Mouse (Mus musculus) induced T-regulatory cell, adult 2 months (primary cell): ENCODE data around the gene Fitm2.
A peak's percentile ranks its signal among the peaks of the same experiment; 100 is the strongest.

Experiments
- DNase-seq: peaks from one replicate; pipeline ENCODE4 v3.0.0-alpha.2; 2012; ENCODE audit warnings: low read depth

Gene Fitm2

DNA sequence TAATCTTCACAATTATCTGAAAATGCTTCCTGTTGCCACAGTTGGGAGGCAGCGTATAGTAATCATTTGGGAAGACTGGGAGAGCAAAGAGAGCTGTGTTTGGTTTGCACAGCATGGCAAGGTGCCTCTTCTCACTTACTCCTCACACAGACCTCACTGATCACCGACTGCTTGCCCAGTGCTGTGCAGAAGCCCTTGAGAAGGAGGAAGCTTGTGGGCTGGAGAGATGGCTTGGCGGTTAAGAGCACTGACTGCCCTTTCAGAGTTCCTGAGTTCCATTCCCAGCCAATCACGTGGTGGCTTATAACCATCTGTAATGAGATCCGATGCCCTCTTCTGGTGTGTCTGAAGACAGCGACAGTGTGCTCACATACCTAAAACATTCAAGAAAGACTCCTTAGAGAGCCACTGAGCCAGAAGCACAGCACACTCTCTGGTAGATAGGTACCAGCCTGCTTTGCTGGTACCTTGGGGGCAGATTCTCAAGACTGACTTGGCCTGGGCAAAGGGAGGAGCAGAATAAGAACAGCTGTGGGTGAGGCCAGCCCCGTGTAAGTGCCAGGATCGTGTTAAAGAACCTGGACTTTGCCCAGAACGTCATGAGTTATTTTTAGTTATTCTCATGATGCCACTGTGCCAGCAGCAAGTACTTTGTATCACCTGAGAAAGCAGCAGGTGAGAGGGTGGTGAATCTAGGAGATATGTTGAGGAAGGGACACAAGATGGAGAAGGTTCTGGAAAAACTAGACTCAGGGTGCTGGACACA is 49.4 kb downstream of the Fitm2 start:
- DNase-seq = no peak

DNA sequence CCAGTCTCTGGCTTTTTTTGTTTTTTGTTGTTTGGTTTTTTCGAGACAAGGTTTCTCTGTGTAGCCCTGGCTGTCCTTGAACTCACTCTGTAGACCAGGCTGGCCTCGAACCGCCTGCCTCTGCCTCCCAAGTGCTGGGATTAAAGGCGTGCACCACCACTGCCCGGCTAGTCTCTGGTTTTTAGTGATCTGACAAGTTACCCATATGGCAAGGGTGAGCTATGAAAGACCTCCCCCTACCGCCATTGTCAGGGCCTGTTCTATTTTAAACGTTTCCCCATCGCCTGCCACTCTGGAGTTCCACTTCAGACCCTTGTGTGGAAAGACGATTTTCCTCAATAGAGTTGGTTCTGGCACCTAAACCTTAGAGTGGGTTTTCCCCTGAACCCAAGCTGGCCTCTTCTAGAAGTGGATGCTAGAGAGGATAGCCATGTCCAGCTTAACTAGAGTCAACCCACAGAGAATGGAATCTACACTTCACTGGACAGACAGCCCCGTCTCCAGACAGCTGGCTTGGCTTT is 52.0 kb downstream of the Fitm2 start:
- DNase-seq = peak; percentile 49

DNA sequence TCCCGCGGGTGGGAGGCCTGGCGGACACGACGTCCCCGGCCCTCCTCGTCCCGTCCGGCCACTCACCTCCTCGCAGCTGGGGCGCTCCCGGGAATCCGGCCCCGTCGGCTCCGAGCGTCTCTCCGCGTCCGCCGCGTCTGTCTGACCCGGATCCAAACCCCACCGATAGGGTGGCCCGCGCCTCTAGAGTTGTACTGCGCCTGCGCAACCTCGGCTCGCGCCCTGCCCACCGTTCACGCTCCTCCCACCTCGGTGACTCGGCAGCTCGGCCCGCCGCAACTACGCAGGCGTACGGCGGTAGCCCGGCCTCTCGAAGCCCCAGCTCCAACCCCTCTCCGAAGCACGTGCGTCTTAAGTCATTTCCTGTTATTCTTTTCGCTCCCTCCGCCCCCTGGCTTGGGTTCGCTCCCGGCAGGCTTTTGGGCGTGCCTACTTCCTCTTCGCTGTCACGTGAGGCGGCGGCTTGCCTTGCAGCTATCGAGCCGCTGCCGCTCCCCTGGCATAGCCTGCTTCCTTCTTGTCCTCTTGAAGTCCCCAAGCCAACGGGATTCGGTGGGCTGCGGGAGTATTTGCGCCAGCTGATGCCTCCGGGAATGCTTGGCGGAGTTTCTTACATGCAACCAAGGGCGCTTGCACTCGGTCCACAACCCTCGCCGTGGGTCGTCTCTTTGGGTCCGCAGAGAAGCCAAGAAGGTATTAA is 52.9 kb downstream of the Fitm2 start:
- peak; percentile 99 for DNase-seq

DNA sequence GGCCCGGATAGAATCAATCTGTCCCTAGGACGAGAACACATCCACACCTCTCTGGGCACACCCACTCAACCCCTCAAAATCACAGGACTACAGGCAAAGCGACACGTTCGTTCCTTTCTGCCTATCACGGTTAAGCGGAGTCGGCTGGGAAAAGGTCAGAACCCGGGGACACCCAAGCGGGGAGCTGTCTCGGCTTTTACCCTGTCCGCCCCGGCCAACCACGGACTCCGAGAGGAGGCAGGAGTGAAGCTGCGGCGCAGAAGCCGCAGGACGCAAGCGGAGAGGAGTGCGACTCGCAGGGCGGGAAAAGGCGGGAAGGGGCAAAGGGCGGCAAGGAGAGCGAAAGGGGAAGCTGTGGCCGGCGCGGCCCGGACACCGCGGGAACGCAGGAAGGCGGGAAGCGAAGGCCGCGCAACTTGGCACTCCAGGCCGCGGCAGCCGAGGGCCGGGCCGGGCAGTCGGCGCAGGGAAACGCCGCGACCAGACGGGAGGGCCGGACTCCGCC is 53.5 kb downstream of the Fitm2 start:
- DNase-seq = peak; percentile 73

DNA sequence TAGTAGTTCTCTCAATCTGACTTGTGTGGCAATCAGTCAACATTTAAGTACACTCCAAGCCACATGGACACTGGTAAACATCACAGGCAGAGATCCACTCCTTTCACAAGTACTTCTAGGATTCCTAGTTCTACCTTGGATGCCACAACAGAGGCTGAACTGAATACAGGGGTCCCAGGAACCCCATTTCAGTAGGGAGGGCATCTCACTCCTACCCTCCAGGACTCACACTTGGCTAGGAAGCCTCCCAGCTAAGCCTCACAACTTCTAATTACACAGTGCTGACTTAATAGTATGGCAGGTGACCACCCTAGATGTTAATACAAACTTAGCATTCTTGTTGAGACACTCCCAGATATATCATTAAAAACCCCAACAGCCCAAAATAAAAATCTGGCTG is 54.6 kb downstream of the Fitm2 start:
- no peak for DNase-seq

DNA sequence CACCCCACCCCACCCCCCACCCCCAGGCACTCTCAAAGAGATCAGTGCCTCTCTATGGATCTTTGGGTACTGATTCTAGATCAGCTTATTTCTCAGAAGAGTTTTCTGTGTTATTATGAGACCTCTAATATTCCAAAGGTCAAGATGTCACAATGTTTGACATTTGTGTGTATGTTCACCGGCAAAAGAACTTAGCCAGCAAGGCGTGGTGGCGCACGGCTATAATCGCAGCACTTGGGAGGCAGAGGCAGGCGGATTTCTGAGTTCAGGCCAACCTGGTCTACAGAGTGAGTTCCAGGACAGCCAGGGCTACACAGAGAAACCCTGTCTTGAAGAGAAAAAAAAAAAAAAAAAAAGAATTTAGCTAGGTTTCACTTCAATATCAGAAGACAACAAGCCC is 55.4 kb downstream of the Fitm2 start:
- DNase-seq = no peak
